Mouse (Mus musculus) spleen, adult 2 months (tissue): Measurements from ENCODE around the gene Abraxas1. TPM values are rescaled to one million over a fixed set of nuclear protein-coding genes. Genes with fewer than 3 reads are reported as not detected.

Source experiments
- DNase-seq, 2 experiments: peaks; one replicate each; pipeline versions ENCODE4 v3.0.0 to v3.0.0-alpha.2; 2012 to 2021; ENCODE audit warnings: low spot score in 2 of 2, low read depth in 1 of 2
- H3K27ac ChIP-seq: fragments of 200-500 bp; 2 replicates; pipeline ENCODE4 v1.5.1; 2012; ENCODE audit warnings: low read length, inconsistent platforms; ENCODE audit not compliant: insufficient read depth
- H3K27me3 ChIP-seq: fragments of 200-500 bp; 2 replicates; pipeline ENCODE4 v1.6.1; 2012; ENCODE audit warnings: mild to moderate bottlenecking, moderate library complexity, low read length, inconsistent platforms; ENCODE audit not compliant: control insufficient read depth, insufficient read depth
- H3K36me3 ChIP-seq: fragments of 200-500 bp; 2 replicates; pipeline ENCODE4 v1.6.1; 2012; ENCODE audit warnings: mild to moderate bottlenecking, low read length, inconsistent platforms; ENCODE audit not compliant: control insufficient read depth, insufficient read depth
- H3K4me1 ChIP-seq: fragments of 200-500 bp; 2 replicates; pipeline ENCODE4 v1.6.1; 2011; ENCODE audit warnings: inconsistent platforms; ENCODE audit not compliant: control insufficient read depth, insufficient read depth, insufficient read length
- H3K4me3 ChIP-seq: fragments of 200-500 bp; 2 replicates; pipeline ENCODE4 v1.5.1; 2011; ENCODE audit warnings: mild to moderate bottlenecking, inconsistent platforms; ENCODE audit not compliant: insufficient read depth, insufficient read length; ENCODE audit errors: extremely low read depth
- CTCF ChIP-seq: fragments of 200-500 bp; IDR thresholded peaks from 2 replicates; pipeline ENCODE4 v1.5.1; 2011; ENCODE audit warnings: mild to moderate bottlenecking, inconsistent platforms; ENCODE audit not compliant: insufficient read depth, insufficient read length, insufficient replicate concordance; ENCODE audit errors: extremely low read depth
- POLR2A ChIP-seq: fragments of 200-500 bp; IDR thresholded peaks from 2 replicates; pipeline ENCODE4 v1.6.1; 2011; ENCODE audit warnings: low read depth, low read length, inconsistent platforms
- WGBS: fragments of 180-500 bp; shearing (Covaris S2); methylation state at CpG from one replicate; pipeline ENCODE4 v1.1.7; 2018; 5-methylcytosine and 5-hydroxymethylcytosine counted together
- polyA plus RNA-seq: library from polyadenylated mRNA; depleted of rRNA; stranded (reverse); fragments of >200 nt; gene quantifications from 2 replicates; pipeline ENCODE4 v1.2.3, GENCODE M21; 2012

Abraxas1 gene
- polyA plus RNA-seq, 1 experiment: 2.3 TPM

DNA sequence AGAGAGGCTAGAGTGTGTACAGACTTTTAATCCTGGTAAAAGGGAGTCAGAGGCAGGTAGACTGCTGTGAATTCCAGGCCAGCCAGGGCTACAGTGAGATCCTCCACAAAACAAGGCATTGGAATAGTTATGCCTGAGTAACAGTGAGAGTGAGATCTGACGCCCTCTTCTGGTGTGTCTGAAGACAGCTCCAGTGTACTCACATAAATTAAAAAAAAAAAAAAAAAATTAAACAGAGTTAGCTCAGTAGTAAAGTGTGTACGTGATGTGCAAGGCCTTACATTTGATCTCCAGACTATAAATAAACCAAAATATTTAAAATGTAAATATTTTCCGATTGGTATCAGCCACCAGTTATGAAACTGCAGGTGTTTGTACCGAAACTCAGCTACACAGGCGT is 26.7 kb downstream of the Abraxas1 start:
- TF ChIP-seq POLR2A (no peak), CTCF (no peak)
- H3K27ac ChIP-seq: no peak overlapping the region
- no peak overlapping the region for H3K4me3 ChIP-seq
- WGBS: 78% methylated on average over 5 of the region's 5 CpGs
- H3K4me1 ChIP-seq: no peaks in the 10 kb centered on the region
- H3K27me3 ChIP-seq: no peaks in the 10 kb centered on the region
- no peak for DNase-seq
- peaks cover 14% of the 10 kb centered on the region for H3K36me3 ChIP-seq

- no peak for DNase-seq
- Histone ChIP-seq H3K27me3 (no peaks in the 10 kb centered on the region), H3K4me1 (no peaks in the 10 kb centered on the region), H3K4me3 (no peak overlapping the region), H3K27ac (no peak overlapping the region), H3K36me3 (peaks cover 20% of the 10 kb centered on the region)
- no peak for TF ChIP-seq POLR2A
- TF ChIP-seq CTCF: no peak
- 92% methylated on average over 7 of the region's 7 CpGs for WGBS
Observed at GRCm38 (mm10) chr5:100792261-100792660, 28.5 kb downstream of the Abraxas1 start.

GRCm38 (mm10) chr5:100787527-100787926 is 33.2 kb downstream of the Abraxas1 start:
- H3K36me3 ChIP-seq: peaks cover 32% of the 10 kb centered on the region
- H3K27me3 ChIP-seq: no peaks in the 10 kb centered on the region
- H3K27ac ChIP-seq: no peak overlapping the region
- 88% methylated on average over 9 of the region's 9 CpGs for WGBS
- H3K4me3 ChIP-seq: no peak overlapping the region
- H3K4me1 ChIP-seq: no peaks in the 10 kb centered on the region
- no peak for DNase-seq
- TF ChIP-seq CTCF (no peak), POLR2A (no peak)

- WGBS: 95% methylated on average over 13 of the region's 13 CpGs
- Histone ChIP-seq H3K27ac (no peak overlapping the region), H3K4me1 (no peaks in the 10 kb centered on the region), H3K4me3 (no peak overlapping the region), H3K36me3 (peaks cover 26% of the 10 kb centered on the region), H3K27me3 (no peaks in the 10 kb centered on the region)
- DNase-seq: no peak
- TF ChIP-seq CTCF: no peak
- no peak for TF ChIP-seq POLR2A
Observed at GRCm38 (mm10) chr5:100779002-100779401, 41.8 kb downstream of the Abraxas1 start.

DNA sequence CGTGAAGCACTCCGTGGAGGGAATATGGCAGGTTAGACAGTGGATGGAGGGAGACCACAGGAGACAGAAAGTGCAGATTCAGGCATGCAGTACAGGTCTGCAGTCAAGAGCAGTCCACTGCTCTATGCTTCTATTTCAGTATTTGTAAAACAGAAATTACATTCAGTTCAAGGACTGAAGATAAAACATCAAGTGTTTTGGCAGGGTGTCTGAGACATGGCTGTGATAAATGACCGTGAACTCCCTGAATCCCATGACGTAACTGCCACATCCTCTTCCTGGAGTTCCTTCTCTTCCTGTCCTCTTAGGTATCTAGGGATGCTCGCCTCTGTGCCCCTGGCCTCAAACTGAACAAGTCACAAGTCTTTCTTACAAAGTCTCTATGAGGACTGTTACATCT is 43.9 kb downstream of the Abraxas1 start:
- no peak overlapping the region for H3K27ac ChIP-seq
- H3K27me3 ChIP-seq: no peaks in the 10 kb centered on the region
- H3K36me3 ChIP-seq: peaks cover 25% of the 10 kb centered on the region
- 96% methylated on average over 5 of the region's 5 CpGs for WGBS
- TF ChIP-seq CTCF (no peak), POLR2A (no peak)
- H3K4me1 ChIP-seq: no peaks in the 10 kb centered on the region
- H3K4me3 ChIP-seq: no peak overlapping the region
- DNase-seq: no peak

GRCm38 (mm10) chr5:100775778-100776404 is 44.9 kb downstream of the Abraxas1 start:
- Histone ChIP-seq H3K27ac (no peak overlapping the region), H3K4me1 (no peaks in the 10 kb centered on the region), H3K27me3 (no peaks in the 10 kb centered on the region), H3K4me3 (no peak overlapping the region), H3K36me3 (peaks cover 30% of the 10 kb centered on the region)
- 94% methylated on average over 13 of the region's 13 CpGs for WGBS
- no peak for DNase-seq
- no peak for TF ChIP-seq CTCF
- TF ChIP-seq POLR2A: no peak

DNA sequence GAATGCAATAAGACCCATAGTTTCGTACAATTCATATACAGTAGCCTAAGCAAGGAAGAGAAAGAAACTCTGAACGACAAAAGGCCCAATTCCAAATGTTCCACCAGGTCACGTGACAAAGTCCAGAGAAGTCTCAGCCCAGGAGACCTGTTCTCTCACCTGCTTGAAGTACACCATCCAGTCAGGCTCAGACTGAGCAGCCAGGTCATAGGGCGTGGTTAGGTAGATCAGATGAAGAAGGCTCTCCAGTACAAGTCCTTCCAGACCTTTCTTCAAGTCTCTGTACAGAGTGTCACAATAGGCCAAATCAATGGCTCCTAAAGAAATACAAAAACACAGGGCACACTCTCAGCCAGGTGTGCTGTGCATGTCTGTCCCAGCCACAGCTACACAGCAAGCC is 49.2 kb downstream of the Abraxas1 start:
- DNase-seq: no peak
- Histone ChIP-seq H3K36me3 (peaks cover 32% of the 10 kb centered on the region), H3K27me3 (no peaks in the 10 kb centered on the region), H3K4me1 (no peaks in the 10 kb centered on the region), H3K4me3 (no peak overlapping the region), H3K27ac (no peak overlapping the region)
- WGBS: 95% methylated on average over 4 of the region's 4 CpGs
- TF ChIP-seq CTCF (no peak), POLR2A (no peak)
